Mouse (Mus musculus): ENCODE data around the gene Usp3.

Usp3 gene

GRCm38 (mm10) chr9:66571986-66572700, 20.8 kb downstream of the Usp3 start:
- no peak for DNase-seq (ENCODE audit: low spot score)

- no peak for DNase-seq (ENCODE audit: low spot score)
Observed at GRCm38 (mm10) chr9:66562215-66562614, 30.7 kb downstream of the Usp3 start.

- DNase-seq (ENCODE audit: low spot score) = no peak
Observed at GRCm38 (mm10) chr9:66561496-66561895, 31.4 kb downstream of the Usp3 start.

- DNase-seq (ENCODE audit: low spot score) = no peak
Observed at GRCm38 (mm10) chr9:66560728-66561127, 32.2 kb downstream of the Usp3 start.

GRCm38 (mm10) chr9:66560295-66560694, 32.6 kb downstream of the Usp3 start:
- DNase-seq (ENCODE audit: low spot score) = peak; percentile 12

- DNase-seq (ENCODE audit: low spot score) = no peak
Observed at GRCm38 (mm10) chr9:66558971-66559370, 34.0 kb downstream of the Usp3 start.

GRCm38 (mm10) chr9:66542785-66543184, 50.2 kb downstream of the Usp3 start:
- DNase-seq (ENCODE audit: low spot score) = no peak

- no peak for DNase-seq (ENCODE audit: low spot score)
Observed at GRCm38 (mm10) chr9:66521595-66521994, 71.3 kb downstream of the Usp3 start.

- DNase-seq (ENCODE audit: low spot score) = no peak
Observed at GRCm38 (mm10) chr9:66520299-66520698, 72.6 kb downstream of the Usp3 start.

GRCm38 (mm10) chr9:66518901-66519300, 74.0 kb downstream of the Usp3 start:
- DNase-seq (ENCODE audit: low spot score) = no peak

- no peak for DNase-seq (ENCODE audit: low spot score)
Observed at GRCm38 (mm10) chr9:66518251-66518650, 74.7 kb downstream of the Usp3 start.

- no peak for DNase-seq (ENCODE audit: low spot score)
Observed at GRCm38 (mm10) chr9:66517746-66518145, 75.2 kb downstream of the Usp3 start.

GRCm38 (mm10) chr9:66516296-66516940, 76.5 kb downstream of the Usp3 start:
- DNase-seq (ENCODE audit: low spot score) = no peak

GRCm38 (mm10) chr9:66515680-66516210, 77.2 kb downstream of the Usp3 start:
- DNase-seq (ENCODE audit: low spot score) = no peak

GRCm38 (mm10) chr9:66515115-66515514, 77.8 kb downstream of the Usp3 start:
- DNase-seq (ENCODE audit: low spot score) = no peak

- DNase-seq (ENCODE audit: low spot score) = no peak
Observed at GRCm38 (mm10) chr9:66514256-66514770, 78.6 kb downstream of the Usp3 start, which contains the start of gene Fbxl22. Fbxl22 (minus strand) TSS chr9:66514593.

GRCm38 (mm10) chr9:66513661-66514255, 79.2 kb downstream of the Usp3 start:
- DNase-seq (ENCODE audit: low spot score) = no peak

- DNase-seq (ENCODE audit: low spot score) = peak; percentile 50
Observed at GRCm38 (mm10) chr9:66513150-66513549, 79.8 kb downstream of the Usp3 start.

- DNase-seq (ENCODE audit: low spot score) = peak; percentile 85
Observed at GRCm38 (mm10) chr9:66512351-66512671, 80.6 kb downstream of the Usp3 start.

GRCm38 (mm10) chr9:66511580-66512350, 81.2 kb downstream of the Usp3 start:
- peak; percentile 94 for DNase-seq (ENCODE audit: low spot score)

GRCm38 (mm10) chr9:66510944-66511343, 82.0 kb downstream of the Usp3 start:
- DNase-seq (ENCODE audit: low spot score) = peak; percentile 44

- DNase-seq (ENCODE audit: low spot score) = no peak
Observed at GRCm38 (mm10) chr9:66510351-66510841, 82.5 kb downstream of the Usp3 start.

All from retina, embryonic 14.5 days (tissue).